Mouse (Mus musculus) monocyte, adult 5-6 weeks (primary cell): ENCODE measurements around the gene Dnah17. TPM values are rescaled to one million over a fixed set of nuclear protein-coding genes. Genes with fewer than 3 reads are reported as not detected.
A peak's percentile ranks its signal among the peaks of the same experiment; 100 is the strongest.

Experiments
- ATAC-seq: fragments of 153-309, 156-312 bp; replicated peaks from 2 replicates; pipeline ENCODE4 v1.8.0; 2017; ENCODE audit warnings: mild to moderate bottlenecking; ENCODE audit not compliant: low TSS enrichment, insufficient number of reproducible peaks, severe bottlenecking, poor library complexity, low FRiP score
- total RNA-seq: library from RNA; stranded (forward); fragments of 200-1000, 200-491, 200-594 nt; gene quantifications from 3 replicates; pipeline ENCODE4 v1.2.3, GENCODE M21; 2017

The Dnah17 gene
- total RNA-seq, 1 experiment from 2014 or later: not detected

DNA sequence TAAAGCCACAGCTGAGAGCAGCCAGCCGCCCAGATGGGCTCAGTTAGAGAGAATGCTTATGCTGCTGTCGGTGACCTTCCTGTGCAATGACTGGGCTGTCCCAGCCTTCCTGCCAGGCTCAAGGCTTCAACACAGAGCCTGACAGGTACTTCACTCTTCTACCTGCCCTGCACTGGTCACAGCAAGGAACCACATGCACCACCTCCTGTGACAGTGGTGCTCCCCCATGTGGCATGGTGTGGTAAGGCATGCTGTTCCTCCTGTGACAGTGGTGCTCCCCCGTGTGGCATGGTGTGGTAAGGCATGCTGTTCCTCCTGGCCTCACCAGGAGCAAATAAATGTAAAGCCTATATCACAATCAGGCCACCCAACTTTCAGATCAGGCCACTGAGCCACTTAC is 27.6 kb downstream of the Dnah17 start:
- peak; percentile 88 for ATAC-seq

DNA sequence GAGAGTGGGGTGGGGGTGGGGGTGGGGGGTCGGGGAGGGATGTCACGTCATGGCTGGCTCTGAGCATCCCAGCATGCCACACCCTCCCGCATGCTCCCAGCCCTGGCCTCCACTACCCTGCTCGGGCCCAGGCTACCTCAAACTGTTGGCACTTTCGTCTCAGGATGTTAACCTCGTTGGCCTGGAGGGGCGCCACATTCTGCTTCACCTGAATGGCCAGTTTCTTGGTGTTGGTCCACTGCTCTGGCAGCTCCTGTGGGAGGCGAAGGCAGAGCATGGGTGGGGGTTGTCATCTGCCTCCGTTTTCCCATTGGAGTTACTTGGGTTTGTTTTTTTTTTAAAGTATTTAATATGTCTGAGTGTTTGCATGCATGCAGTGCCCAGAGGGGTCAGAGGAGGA is 29.3 kb downstream of the Dnah17 start:
- no peak for ATAC-seq

DNA sequence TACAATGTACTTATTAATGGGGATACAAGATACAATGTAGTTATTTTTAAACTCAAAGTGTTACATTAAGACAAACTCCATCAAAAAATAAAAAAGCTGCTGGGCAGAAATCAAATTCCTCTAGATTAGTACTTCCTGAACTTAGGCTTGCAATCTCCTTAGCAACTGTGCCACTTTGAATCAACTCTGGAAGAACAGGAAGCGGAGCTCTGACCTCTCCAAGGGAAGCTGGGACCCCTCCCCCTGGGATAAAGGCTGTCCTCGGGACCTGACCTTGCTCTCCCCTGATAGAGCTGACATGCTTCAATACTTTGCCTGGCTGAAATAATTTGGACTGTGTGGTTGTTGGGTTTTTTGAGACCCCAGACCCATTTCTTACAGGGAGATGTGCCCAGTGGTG is 33.7 kb downstream of the Dnah17 start:
- ATAC-seq: no peak

DNA sequence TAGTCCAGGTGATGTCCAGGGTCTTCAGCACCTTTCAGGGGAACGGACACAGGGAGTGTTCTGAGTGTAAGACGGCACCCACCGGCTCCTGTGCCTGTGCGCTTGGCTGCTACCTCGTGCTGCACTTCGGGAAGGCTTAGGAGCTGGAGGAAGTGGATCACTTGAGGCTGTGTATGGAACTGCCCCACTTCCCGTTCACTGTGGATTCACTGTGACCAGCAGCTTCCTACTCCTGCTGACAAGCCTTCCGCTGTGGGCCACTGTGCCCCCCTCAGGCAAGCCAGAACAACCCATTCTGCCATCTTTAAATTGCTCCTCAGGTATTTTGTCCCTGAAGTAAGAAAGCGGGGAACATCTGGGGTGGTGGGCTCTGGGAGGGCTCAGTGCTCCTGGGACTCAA is 35.4 kb downstream of the Dnah17 start:
- ATAC-seq: no peak

GRCm38 (mm10) chr11:118091002-118091670 is 39.3 kb downstream of the Dnah17 start:
- ATAC-seq: no peak

DNA sequence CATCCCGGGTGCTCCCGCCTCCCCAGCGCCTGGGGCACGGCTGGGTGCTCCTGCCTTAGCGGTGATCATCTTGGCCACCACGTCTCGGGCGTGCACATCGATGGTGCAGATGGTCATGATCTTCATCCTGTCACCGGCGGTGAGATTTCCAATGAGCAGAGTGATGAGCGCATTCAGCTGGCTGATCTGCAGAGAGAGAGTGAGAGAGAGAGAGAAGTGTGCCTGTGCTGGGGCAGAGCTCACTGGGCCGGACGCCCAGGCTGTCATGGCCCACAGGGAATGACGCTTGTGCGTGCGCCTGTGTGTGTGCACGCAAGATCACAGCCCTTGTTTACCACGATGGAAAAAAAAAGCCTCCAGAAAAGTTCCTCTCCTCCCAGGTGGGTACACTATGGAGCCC is 41.5 kb downstream of the Dnah17 start:
- ATAC-seq: no peak

DNA sequence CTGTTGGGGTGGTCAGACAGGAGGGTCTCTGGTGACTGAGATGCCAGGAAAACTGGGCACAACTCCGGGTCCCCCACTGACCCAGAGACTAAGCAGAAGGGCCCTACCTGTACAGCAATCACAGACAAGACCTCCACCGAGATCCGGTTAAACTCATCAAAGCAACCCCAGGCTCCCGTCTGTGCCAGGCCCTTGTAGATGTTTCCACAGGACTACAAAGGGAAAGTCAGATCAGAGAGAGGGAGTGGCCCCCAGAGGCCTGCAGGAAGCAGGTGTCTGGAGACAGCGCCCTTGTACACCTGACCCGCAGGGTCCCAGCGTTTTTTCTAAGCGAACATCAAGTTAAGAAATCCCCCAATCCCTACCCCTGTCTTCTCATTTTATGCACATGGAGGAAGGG is 44.5 kb downstream of the Dnah17 start:
- ATAC-seq: no peak

GRCm38 (mm10) chr11:118085176-118085575 is 45.3 kb downstream of the Dnah17 start:
- ATAC-seq: no peak

GRCm38 (mm10) chr11:118084266-118084665 is 46.2 kb downstream of the Dnah17 start:
- ATAC-seq: no peak

DNA sequence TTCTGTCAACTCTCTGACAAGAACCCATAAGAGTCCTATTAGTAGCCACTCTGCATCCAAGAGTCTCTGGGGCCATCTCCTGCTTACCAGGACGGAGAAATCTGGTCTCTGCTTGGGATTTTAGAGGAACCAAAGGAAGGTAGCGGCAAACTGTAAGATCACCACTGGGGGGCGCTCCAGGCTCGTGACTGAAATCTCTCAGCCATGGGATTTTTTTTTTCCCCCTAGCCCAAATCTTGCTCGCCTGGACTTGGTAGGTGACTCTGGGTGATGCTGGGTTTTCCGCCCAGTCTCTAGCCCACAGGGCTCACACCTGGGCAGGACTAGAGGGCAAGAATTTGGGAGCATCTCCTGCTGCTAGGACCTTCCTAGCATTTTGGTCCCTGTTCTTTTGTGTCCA is 46.6 kb downstream of the Dnah17 start:
- peak; percentile 41; the same call in 1 of the 2 replicates for ATAC-seq

- no peak for ATAC-seq
Observed at GRCm38 (mm10) chr11:118082294-118082693, 48.1 kb downstream of the Dnah17 start.

GRCm38 (mm10) chr11:118079750-118080149 is 50.7 kb downstream of the Dnah17 start:
- ATAC-seq: no peak

- no peak for ATAC-seq
Observed at GRCm38 (mm10) chr11:118076929-118077328, 53.5 kb downstream of the Dnah17 start.

DNA sequence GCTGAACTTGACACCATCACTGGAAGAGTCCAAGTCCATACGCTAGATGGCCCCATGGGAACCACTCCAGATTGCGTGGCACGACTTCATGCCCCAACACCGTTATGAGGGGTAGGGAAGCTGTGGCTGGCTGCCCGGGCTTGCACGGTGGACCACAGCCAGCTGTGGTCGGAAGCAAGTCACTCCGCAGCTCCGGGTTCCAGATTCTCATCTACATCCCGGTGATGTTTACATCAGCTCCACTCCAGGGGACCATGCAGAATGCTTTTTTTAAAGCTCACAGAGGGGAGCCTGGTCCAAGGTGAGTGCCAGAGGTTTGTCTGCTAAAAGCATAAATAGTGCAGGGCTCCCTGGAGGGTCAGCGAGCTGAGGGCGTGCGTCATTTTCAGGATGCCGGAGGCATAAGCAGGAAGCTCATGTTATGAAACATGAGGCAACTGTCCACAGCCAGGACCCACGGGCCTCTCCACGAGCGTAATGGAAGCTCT is 55.4 kb downstream of the Dnah17 start:
- no peak for ATAC-seq

DNA sequence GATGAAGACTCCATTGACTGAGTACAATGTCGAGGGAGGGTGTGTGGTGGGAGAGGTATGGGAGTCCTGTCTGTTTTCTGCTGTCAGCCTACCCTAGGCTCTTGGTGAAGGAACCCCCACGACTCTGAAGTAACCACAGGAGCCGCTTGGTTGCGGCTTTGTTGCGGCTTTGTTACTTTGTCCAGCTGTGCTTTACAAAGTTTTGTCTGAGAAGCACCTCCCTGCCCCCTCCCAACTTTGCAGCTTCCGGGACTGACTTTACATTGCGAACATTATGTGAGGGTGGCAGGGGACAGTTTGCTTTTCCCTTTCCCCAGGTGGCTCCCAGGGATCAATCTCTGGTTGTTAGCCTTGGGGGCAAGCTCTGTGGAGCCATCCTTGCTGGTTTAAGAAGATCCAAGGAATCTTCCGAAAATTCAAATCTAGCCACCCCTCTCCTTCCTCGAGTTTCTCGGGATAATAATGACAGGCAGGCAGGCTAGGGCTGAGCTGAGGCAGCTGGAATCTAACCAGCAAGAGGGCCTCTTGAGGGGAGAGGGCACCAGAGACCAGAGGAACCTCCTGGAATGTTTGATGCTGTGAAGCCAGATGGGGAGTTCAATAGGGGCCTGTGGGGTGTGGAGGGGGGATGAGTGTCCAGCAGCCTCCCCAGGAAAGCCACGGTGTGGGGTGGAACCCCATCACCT is 59.1 kb downstream of the Dnah17 start:
- no peak for ATAC-seq

GRCm38 (mm10) chr11:118068812-118069332 is 61.6 kb downstream of the Dnah17 start:
- ATAC-seq: no peak

DNA sequence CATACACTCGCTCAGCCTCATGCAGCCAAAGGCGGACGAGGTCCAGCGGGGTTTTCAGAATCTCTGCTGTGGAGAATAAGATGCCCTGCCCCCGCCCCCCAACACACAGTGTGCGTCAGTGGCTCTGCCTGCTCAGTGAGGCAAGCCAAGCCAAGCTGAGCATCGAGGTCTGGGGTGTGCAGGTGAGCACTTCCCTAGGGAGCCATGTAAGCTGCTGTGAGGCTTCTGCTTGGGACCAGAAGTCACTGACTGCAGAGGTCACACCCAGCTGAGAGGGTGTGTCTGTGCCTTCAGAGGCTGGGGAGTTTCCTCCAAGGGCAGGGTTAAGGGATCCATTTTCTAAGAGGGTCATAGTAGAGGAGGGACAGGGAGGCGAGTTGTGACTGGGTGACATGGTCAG is 62.8 kb downstream of the Dnah17 start:
- ATAC-seq: no peak

GRCm38 (mm10) chr11:118060038-118060437 is 70.4 kb downstream of the Dnah17 start:
- no peak for ATAC-seq

DNA sequence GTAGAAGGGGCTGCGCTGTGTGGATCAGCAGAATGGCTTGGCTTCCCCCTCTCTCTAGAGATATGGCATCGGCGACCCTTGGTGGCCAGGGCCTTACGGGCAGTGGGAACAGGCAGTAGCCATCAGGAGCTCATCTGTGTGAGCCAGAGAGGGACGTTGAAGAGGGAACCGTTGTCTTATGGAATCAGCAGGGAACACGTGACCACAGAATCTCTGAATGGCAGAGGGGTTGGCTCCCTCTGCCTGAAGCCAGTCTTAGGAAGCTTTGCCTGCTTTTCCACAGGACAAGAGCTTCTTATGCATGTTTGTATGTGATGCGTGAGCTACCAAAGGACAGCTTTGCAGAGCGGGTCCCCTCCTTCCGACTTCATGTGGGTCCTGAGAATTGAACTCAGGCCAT is 71.6 kb downstream of the Dnah17 start:
- no peak for ATAC-seq

DNA sequence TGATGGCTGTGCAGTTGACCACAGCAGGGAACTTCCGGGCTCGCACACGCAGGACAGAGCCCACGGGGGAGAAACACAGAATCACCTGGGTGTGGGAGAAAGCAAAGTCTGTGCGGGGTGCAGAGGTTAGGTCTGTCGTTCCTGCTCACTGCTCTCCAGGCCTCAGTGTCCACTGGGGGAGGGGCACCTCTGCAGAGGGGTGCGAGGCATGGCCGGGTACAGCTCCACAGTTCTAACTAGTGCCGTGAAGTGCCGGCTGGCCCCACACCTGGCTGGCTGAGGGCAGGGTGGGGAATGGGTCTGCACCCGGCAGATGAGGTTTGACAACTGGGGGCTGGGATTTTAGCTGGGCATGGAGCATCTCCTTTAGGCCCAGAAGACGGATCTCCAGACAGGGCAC is 72.1 kb downstream of the Dnah17 start:
- ATAC-seq: no peak
